Mouse (Mus musculus) kidney, adult 2 months (tissue): ENCODE measurements around the gene Mob3b.

Source experiments
- CTCF ChIP-seq: fragments of 200-500 bp; conservative IDR thresholded peaks from 2 replicates; pipeline ENCODE4 v1.5.1; 2011; ENCODE audit warnings: low read depth, mild to moderate bottlenecking, control low read depth, low read length, moderate library complexity, mixed read lengths; ENCODE audit not compliant: insufficient read depth, insufficient read length
- POLR2A ChIP-seq: fragments of 200-500 bp; IDR thresholded peaks from one replicate; pipeline ENCODE4 v1.6.1; 2011; ENCODE audit warnings: low read depth, low read length, control low read depth

GRCm38 (mm10) chr4:35080285-35080684 is 77.0 kb downstream of the Mob3b start:
- no peak for TF ChIP-seq CTCF
- no peak for TF ChIP-seq POLR2A
